Mouse (Mus musculus): Measurements from ENCODE around the gene Arf3. TPM values are rescaled to one million over a fixed set of nuclear protein-coding genes. Genes with fewer than 3 reads are reported as not detected.
A peak's percentile ranks its signal among the peaks of the same experiment; 100 is the strongest.

The Arf3 gene
- total RNA-seq, 2 experiments from 2014 or later: 721 to 734 TPM

DNA sequence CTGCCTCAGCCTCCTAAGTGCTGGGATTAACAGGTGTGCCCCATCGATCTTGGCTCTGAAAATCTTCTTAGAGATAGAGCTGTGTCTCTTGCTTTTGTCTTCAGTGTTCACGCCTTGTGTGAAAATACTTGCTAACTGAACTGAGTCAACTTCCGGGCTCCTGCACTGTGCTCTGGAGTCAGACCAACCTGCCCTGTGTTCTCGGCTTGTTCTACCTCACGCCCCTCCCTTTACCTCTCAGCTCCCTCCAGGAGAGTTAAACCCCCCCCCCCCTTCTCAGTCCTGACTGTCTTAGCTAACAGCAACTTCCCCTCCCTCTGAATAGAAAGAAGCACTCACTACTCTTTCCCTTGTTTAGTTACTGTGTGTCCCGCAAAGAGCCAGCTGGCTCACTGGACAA, 32.2 kb downstream of the Arf3 start:
- intact Hi-C loops (cut with DNase I): no loop called here
- DNase-seq (ENCODE audit: low spot score in 2 of 2): no peak

DNA sequence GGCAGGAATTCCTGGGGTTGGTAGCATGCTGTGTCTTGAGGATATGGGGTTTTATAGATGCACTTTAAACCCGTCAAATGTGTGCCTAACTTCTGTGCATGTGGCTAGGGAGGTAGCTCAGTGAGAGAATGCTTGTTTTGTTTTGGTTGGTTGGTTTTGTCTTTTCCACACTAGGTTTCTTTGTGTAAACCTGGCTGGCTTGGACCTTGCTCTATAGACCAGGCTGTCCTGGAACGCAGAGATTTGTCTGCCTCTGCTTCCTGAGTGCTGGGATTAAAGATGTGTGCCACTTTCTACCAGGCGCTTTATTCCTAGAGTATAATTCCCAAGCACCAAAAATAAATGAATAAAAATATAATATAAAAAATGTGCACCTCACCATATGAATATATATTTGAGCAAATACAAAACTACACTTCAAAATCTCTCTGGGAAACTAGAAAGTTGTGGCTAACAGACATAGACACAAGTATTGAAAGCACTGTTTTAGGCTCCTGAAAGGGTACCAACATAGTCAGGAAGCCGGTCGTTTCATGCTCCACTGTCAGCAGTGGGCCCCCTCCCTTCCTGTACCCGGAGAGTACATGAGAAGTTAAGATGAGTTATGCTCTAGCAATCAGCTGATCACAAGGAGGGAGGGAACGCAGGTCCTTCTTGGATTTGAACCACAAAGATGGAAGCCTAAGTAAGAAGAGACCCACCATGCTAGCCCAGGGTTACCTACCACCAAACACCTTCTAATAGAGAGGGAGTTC, 33.0 kb downstream of the Arf3 start:
- no peak for DNase-seq (ENCODE audit: low spot score in 2 of 2)
- intact Hi-C loops (cut with DNase I): no loop called here

DNA sequence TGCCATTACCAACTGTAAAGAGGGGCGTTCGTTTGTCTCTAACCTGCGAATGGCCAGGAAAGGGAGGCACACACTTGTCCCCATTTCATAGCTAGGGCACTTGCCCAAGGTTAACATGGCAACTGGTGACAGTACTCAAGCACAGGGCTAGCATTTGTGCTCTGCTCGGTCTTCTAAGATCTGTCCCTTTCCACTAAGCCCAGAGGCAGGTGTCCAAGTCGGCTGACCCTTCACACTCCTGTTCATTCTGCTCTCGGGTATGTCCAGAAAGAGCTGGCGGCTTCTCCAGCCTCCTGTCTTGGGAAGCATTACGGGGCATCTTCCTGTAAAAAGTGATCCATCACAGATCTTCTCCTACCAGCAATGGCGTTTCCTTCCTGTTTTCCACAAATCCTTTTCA, 34.6 kb downstream of the Arf3 start:
- DNase-seq (ENCODE audit: low spot score in 2 of 2): no peak
- intact Hi-C loops (cut with DNase I): no loop called here

- DNase-seq (ENCODE audit: low spot score in 2 of 2): no peak
- intact Hi-C loops (cut with DNase I): no loop called here
Measured at GRCm38 (mm10) chr15:98727443-98728321, 35.3 kb downstream of the Arf3 start, which contains the start of gene Fkbp11. Fkbp11 (minus strand) TSS chr15:98728198.

- intact Hi-C loops (cut with DNase I): no loop called here
- DNase-seq (ENCODE audit: low spot score in 2 of 2): no peak
Measured at GRCm38 (mm10) chr15:98726746-98727145, 36.3 kb downstream of the Arf3 start.

DNA sequence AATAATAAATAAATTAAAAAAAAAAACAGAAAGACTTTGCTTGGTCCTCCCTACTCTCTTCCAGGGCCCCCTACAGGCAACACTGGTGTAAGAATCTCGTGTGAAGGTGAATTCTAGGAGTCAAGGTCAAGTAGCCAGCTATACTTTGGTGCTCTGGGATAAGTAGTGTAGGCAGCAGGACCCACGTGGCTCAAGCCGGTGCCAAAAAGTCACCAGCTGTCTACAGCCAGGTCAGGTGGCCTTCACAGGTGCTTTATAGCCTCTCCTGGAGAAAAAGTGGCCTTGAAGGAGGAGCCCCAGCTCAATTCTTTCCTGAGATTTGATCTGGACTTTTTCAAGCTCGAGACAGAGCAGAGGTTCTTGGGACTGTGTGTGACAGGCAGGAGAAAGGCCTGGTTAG, 36.9 kb downstream of the Arf3 start:
- DNase-seq (ENCODE audit: low spot score in 2 of 2): no peak
- intact Hi-C loops (cut with DNase I): no loop called here

GRCm38 (mm10) chr15:98724441-98724840, 38.6 kb downstream of the Arf3 start:
- no peak for DNase-seq (ENCODE audit: low spot score in 2 of 2)
- intact Hi-C loops (cut with DNase I): no loop called here

GRCm38 (mm10) chr15:98722854-98723253, 40.2 kb downstream of the Arf3 start:
- no peak for DNase-seq (ENCODE audit: low spot score in 2 of 2)
- intact Hi-C loops (cut with DNase I): no loop called here

- DNase-seq (ENCODE audit: low spot score in 2 of 2): no peak
- intact Hi-C loops (cut with DNase I): no loop called here
Measured at GRCm38 (mm10) chr15:98722191-98722590, 40.8 kb downstream of the Arf3 start.

DNA sequence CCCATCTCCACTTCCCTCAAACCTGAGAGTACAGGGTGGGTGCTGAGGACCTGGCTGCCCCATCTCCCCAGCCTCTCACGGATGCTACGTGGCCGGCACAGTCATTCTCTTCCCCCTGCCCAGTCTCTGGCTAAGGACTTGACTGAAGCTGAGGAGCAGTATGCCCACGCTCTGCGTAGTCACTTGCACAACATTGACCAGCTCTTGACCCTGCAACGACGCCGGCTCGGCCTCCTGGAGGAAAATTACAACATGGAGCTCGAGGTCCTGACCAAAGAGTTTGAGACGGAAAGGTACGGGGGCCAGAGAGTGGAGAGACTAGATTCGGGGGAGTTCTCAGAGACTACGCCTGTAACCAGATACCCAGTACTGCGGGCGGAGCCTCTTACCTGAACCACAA, 45.7 kb downstream of the Arf3 start:
- intact Hi-C loops (cut with DNase I): no loop called here

DNA sequence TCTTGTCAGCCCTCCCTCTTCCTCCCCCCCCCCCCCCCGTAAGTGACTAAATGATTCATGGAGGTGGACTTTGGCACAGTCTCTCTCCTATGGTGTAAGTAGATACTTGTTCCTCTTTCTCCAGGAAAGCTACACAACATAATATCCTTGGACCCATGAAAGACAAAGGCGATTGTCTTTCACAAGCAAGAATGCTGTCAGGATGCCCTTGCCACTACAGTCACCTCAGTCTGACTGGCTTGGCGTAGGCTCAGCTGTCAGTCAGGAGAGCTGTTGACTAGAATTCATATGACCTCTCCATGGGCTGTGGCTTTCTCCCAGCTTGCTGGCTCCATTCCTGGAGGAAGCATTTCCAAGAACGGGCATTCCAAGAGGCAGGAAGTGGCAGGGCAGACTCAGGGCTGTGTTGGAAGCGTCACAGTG, 48.8 kb downstream of the Arf3 start:
- no peak for DNase-seq (ENCODE audit: low spot score in 2 of 2)
- intact Hi-C loops (cut with DNase I): no loop called here

More for the DNA sequence above, 45.7 kb downstream of the Arf3 start:
- DNase-seq (ENCODE audit: low spot score in 2 of 2): no peak

GRCm38 (mm10) chr15:98710442-98710841, 52.6 kb downstream of the Arf3 start:
- peak; percentile 54 to 79 for DNase-seq (ENCODE audit: low spot score in 2 of 2)
- intact Hi-C loops (cut with DNase I): loop anchor here (2.0 kb wide), 1 partner anchor 46 kb away; no protein-coding TSS in a partner anchor

- intact Hi-C loops (cut with DNase I): no loop called here
- DNase-seq (ENCODE audit: low spot score in 2 of 2): peak; percentile 82
Measured at GRCm38 (mm10) chr15:98707766-98708372, 55.1 kb downstream of the Arf3 start, which contains the start of gene Ccdc65. Ccdc65 (plus strand) TSS chr15:98708207.

- intact Hi-C loops (cut with DNase I): no loop called here
- no peak for DNase-seq (ENCODE audit: low spot score in 2 of 2)
Measured at GRCm38 (mm10) chr15:98704312-98704711, 58.7 kb downstream of the Arf3 start.

DNA sequence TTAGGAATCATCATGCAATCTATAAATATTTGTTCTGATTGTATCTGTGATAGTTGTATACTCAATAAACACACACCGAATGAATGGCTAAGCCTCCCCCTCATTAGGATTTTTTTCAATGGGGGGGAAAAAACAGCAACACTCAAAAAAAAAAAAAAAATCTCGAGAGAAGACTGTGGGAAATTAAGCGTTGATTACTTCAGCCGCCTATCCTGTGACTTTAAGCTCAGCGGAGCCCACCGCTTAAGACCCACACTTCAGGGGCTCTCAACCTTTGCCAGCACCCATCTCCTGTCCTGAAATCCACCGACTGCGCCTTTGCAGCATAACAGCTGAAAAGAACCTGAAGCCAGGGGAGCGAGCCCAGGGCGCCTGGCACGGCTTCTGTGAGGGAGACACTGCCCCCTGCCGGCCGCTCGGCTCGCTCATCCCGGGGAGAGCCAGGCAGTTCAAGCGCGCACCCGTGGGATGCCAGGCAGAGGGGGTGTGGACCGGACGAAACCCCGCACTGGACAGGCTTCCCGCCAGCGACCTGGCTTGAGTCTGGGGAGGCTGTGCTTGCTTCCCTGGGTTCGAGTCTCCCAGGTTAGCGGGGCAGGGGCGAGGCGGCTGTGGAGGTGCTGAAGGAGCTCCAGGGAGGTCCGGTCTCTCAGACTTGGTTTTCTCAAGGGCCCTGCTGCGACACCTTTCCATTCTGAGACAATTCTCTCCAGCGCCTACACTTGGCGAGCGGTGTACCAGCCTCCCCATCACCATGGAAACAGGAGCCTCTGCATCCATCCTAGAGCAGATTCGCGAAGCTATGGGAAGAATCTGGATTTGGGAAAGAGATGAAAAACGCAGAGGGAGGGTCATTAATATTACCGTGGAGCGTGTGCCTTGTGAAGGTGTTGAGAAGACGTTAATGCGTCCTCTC, 63.6 kb downstream of the Arf3 start:
- DNase-seq (ENCODE audit: low spot score in 2 of 2): peak; percentile 92 to 95
- intact Hi-C loops (cut with DNase I): loop anchor here (1.0 to 2.0 kb wide), 2 partner anchors 23 to 35 kb away; partner anchors contain the start of gene Rnd1

GRCm38 (mm10) chr15:98696216-98696615, 66.8 kb downstream of the Arf3 start:
- no peak for DNase-seq (ENCODE audit: low spot score in 2 of 2)
- intact Hi-C loops (cut with DNase I): no loop called here

- intact Hi-C loops (cut with DNase I): no loop called here
- DNase-seq (ENCODE audit: low spot score in 2 of 2): no peak
Measured at GRCm38 (mm10) chr15:98695726-98696125, 67.3 kb downstream of the Arf3 start.

GRCm38 (mm10) chr15:98692171-98692715, 70.8 kb downstream of the Arf3 start:
- no peak for DNase-seq (ENCODE audit: low spot score in 2 of 2)
- intact Hi-C loops (cut with DNase I): no loop called here

Measured in left cerebral cortex, postnatal 36 days (tissue).